Mouse (Mus musculus) hindbrain, postnatal 0 days (tissue): ENCODE measurements at regions not wholly inside any gene's neighbourhood (a gene's known extent, or its start where the extent isn't known, plus 50 kb on each side); places are given as distances from the start of the nearest gene placed in this dataset.

Source experiments
- ATAC-seq: fragments of 200-750 bp; cut with Nextera tagmentation; 2 replicates; pipeline ENCODE4 v1.8.0; 2017; ENCODE audit warnings: mild to moderate bottlenecking, moderate TSS enrichment, moderate library complexity
- DNase-seq: peaks from one replicate; pipeline ENCODE4 v3.0.0-alpha.2; 2015; ENCODE audit warnings: low spot score
- H3K27ac ChIP-seq: fragments of 300-500 bp; sonication (generic); 2 replicates; pipeline ENCODE4 v1.5.1; 2014; ENCODE audit warnings: mild to moderate bottlenecking
- H3K27me3 ChIP-seq: fragments of 300-500 bp; sonication (generic); 2 replicates; pipeline ENCODE4 v1.6.1; 2014; ENCODE audit warnings: low read length, mixed read lengths; ENCODE audit not compliant: insufficient read depth
- H3K36me3 ChIP-seq: fragments of 300-500 bp; sonication (generic); 2 replicates; pipeline ENCODE4 v1.6.1; 2014; ENCODE audit warnings: low read length, mixed read lengths; ENCODE audit not compliant: insufficient read depth
- H3K4me1 ChIP-seq: fragments of 300-500 bp; sonication (generic); 2 replicates; pipeline ENCODE4 v1.6.1; 2014; ENCODE audit warnings: antibody characterized with exemption, low read length, mixed read lengths; ENCODE audit not compliant: insufficient read depth
- H3K4me2 ChIP-seq: fragments of 300-500 bp; sonication (generic); 2 replicates; pipeline ENCODE4 v1.6.1; 2014; ENCODE audit warnings: low read depth, mild to moderate bottlenecking, low read length, moderate library complexity, mixed read lengths
- H3K4me3 ChIP-seq: fragments of 300-500 bp; sonication (generic); 2 replicates; pipeline ENCODE4 v1.5.1; 2014; ENCODE audit warnings: low read length
- H3K9ac ChIP-seq: fragments of 300-500 bp; sonication (generic); replicated peaks from 2 replicates; pipeline ENCODE4 v1.6.1; 2014; ENCODE audit warnings: mild to moderate bottlenecking, low read length, moderate library complexity, mixed read lengths
- H3K9me3 ChIP-seq: fragments of 300-500 bp; sonication (generic); 2 replicates; pipeline ENCODE4 v1.6.1; 2016; ENCODE audit warnings: low read length, mixed read lengths
- CTCF ChIP-seq: IDR thresholded peaks from 2 replicates; pipeline ENCODE4 v1.5.1; 2016; ENCODE audit warnings: antibody characterized with exemption, control low read depth, low read depth
- WGBS: fragments of 180-500 bp; shearing (Covaris S2); extraction: QIAGEN DNeasy Blood & Tissue Kit; methylation state at CpG from one replicate; pipeline ENCODE4 v1.1.7; 2014; 5-methylcytosine and 5-hydroxymethylcytosine counted together

- Histone ChIP-seq H3K9me3 (no peaks in the 10 kb centered on the region), H3K4me2 (0 out of 2 replicates have a peak overlapping the region, but pooled peaks have one; percentile 7)
- WGBS = 18% methylated on average over 5 of the region's 5 CpGs
Observed at GRCm38 (mm10) chr11:19529126-19529525, 395.0 kb upstream of the Spred2 start.

GRCm38 (mm10) chr11:19530652-19531051, 393.5 kb upstream of the Spred2 start:
- Histone ChIP-seq H3K9me3 (no peaks in the 10 kb centered on the region), H3K4me3 (no peak overlapping the region), H3K27me3 (no peaks in the 10 kb centered on the region), H3K4me2 (peak overlapping the region; percentile 27; the same call in 1 of the 2 replicates), H3K9ac (no peak overlapping the region), H3K4me1 (no peaks in the 10 kb centered on the region; the same call in 1 of the 2 replicates), H3K27ac (peak overlapping the region; percentile 82; the same call in 1 of the 2 replicates), H3K36me3 (no peaks in the 10 kb centered on the region)
- TF ChIP-seq CTCF = no peak
- peak; percentile 22; the same call in 1 of the 2 replicates for ATAC-seq
- 50% methylated on average over 3 of the region's 3 CpGs for WGBS
- DNase-seq = no peak

More at GRCm38 (mm10) chr11:19529126-19529525, 395.0 kb upstream of the Spred2 start:
- Histone ChIP-seq H3K36me3 (no peaks in the 10 kb centered on the region), H3K4me1 (no peaks in the 10 kb centered on the region; the same call in 1 of the 2 replicates), H3K9ac (no peak overlapping the region), H3K27me3 (no peaks in the 10 kb centered on the region), H3K27ac (no peak overlapping the region), H3K4me3 (no peak overlapping the region)
- DNase-seq (peak; percentile 38), ATAC-seq (no peak)
- TF ChIP-seq CTCF = no peak

- H3K4me1 ChIP-seq = no peaks in the 10 kb centered on the region; the same call in 1 of the 2 replicates
- ATAC-seq (peak; percentile 84), DNase-seq (peak; percentile 76)
- H3K4me2 ChIP-seq = peak overlapping the region; percentile 27; the same call in 1 of the 2 replicates
- H3K9ac ChIP-seq = peak overlapping the region; percentile 37
- no peaks in the 10 kb centered on the region for H3K36me3 ChIP-seq
- H3K27me3 ChIP-seq = no peaks in the 10 kb centered on the region
- no peak overlapping the region for H3K4me3 ChIP-seq
- no peaks in the 10 kb centered on the region for H3K9me3 ChIP-seq
- peak overlapping the region; percentile 82 for H3K27ac ChIP-seq
- WGBS = 11% methylated on average over 20 of the region's 20 CpGs
- TF ChIP-seq CTCF = peak; percentile 5
Observed at GRCm38 (mm10) chr11:19531255-19532003, 392.7 kb upstream of the Spred2 start.

- no peak overlapping the region for H3K4me2 ChIP-seq
- 85% methylated on average over 7 of the region's 7 CpGs for WGBS
- no peak for DNase-seq
- no peaks in the 10 kb centered on the region; the same call in 1 of the 2 replicates for H3K4me1 ChIP-seq
- H3K36me3 ChIP-seq = no peaks in the 10 kb centered on the region
- no peak for TF ChIP-seq CTCF
- no peak overlapping the region; the same call in 1 of the 2 replicates for H3K27ac ChIP-seq
- no peak for ATAC-seq
- H3K9me3 ChIP-seq = no peaks in the 10 kb centered on the region
- no peak overlapping the region for H3K4me3 ChIP-seq
- no peaks in the 10 kb centered on the region for H3K27me3 ChIP-seq
- no peak overlapping the region for H3K9ac ChIP-seq
Observed at GRCm38 (mm10) chr11:19532867-19533266, 391.3 kb upstream of the Spred2 start.

- no peaks in the 10 kb centered on the region for H3K9me3 ChIP-seq
- ATAC-seq = peak; percentile 39
- peak; percentile 53 for DNase-seq
- H3K36me3 ChIP-seq = no peaks in the 10 kb centered on the region
- H3K27ac ChIP-seq = no peak overlapping the region
- H3K4me1 ChIP-seq = no peaks in the 10 kb centered on the region; the same call in 1 of the 2 replicates
- no peak overlapping the region for H3K9ac ChIP-seq
- H3K4me3 ChIP-seq = no peak overlapping the region
- H3K27me3 ChIP-seq = no peaks in the 10 kb centered on the region
- WGBS = 77% methylated on average over 1 of the region's 1 CpGs
- H3K4me2 ChIP-seq = no peak overlapping the region
- TF ChIP-seq CTCF = peak; percentile 54
Observed at GRCm38 (mm10) chr11:19533701-19534100, 390.5 kb upstream of the Spred2 start.

GRCm38 (mm10) chr11:19535215-19535614, 389.0 kb upstream of the Spred2 start:
- Histone ChIP-seq H3K4me3 (no peak overlapping the region), H3K27ac (no peak overlapping the region), H3K9ac (no peak overlapping the region), H3K27me3 (no peaks in the 10 kb centered on the region), H3K36me3 (no peaks in the 10 kb centered on the region), H3K9me3 (no peaks in the 10 kb centered on the region), H3K4me2 (no peak overlapping the region), H3K4me1 (no peaks in the 10 kb centered on the region; the same call in 1 of the 2 replicates)
- ATAC-seq (no peak), DNase-seq (no peak)
- peak; percentile 36 for TF ChIP-seq CTCF
- WGBS = 81% methylated on average over 1 of the region's 1 CpGs

- no peaks in the 10 kb centered on the region for H3K27me3 ChIP-seq
- H3K9ac ChIP-seq = no peak overlapping the region
- DNase-seq = no peak
- no peaks in the 10 kb centered on the region for H3K36me3 ChIP-seq
- H3K27ac ChIP-seq = no peak overlapping the region
- ATAC-seq = no peak
- TF ChIP-seq CTCF = no peak
- no peak overlapping the region for H3K4me2 ChIP-seq
- H3K4me1 ChIP-seq = no peaks in the 10 kb centered on the region
- H3K4me3 ChIP-seq = no peak overlapping the region
- H3K9me3 ChIP-seq = no peaks in the 10 kb centered on the region
- WGBS = 70% methylated on average over 4 of the region's 4 CpGs
Observed at GRCm38 (mm10) chr11:19546226-19546625, 377.9 kb upstream of the Spred2 start.
